Mouse (Mus musculus): ENCODE measurements at regions not wholly inside any gene's neighbourhood (a gene's known extent, or its start where the extent isn't known, plus 50 kb on each side); places are given as distances from the start of the nearest gene placed in this dataset.

- H3K79me2 ChIP-seq (ENCODE audit: control insufficient read depth, insufficient read depth, low read length, poor library complexity), result no peaks in the 10 kb centered on the region
- no peaks in the 10 kb centered on the region for H3K36me3 ChIP-seq (ENCODE audit: control insufficient read depth in 1 of 2, insufficient read depth in 2 of 2, low read length in 2 of 2)
- H3K9ac ChIP-seq (ENCODE audit: control insufficient read depth, low read depth, low read length, poor library complexity, severe bottlenecking), result no peak overlapping the region
- TF ChIP-seq MEF2A (IDR thresholded peaks at IDR 0.05; ENCODE audit: extremely low read depth, insufficient replicate concordance, low read depth, low read length, poor library complexity, severe bottlenecking) (no peak), UBTF (IDR thresholded peaks at IDR 0.05; ENCODE audit: borderline replicate concordance, insufficient read depth, low read depth, low read length) (no peak), RCOR1 (IDR thresholded peaks at IDR 0.05; ENCODE audit: low read depth, low read length) (no peak), KAT2A (conservative IDR thresholded peaks at IDR 0.05; ENCODE audit: low read depth, low read length) (no peak), CHD2 (IDR thresholded peaks at IDR 0.05; ENCODE audit: low read length) (no peak), ETS1 (IDR thresholded peaks at IDR 0.05; ENCODE audit: low read depth, low read length) (no peak), POLR2A (IDR thresholded peaks at IDR 0.05; ENCODE audit: control insufficient read depth in 1 of 2, insufficient read depth in 1 of 2, low read depth in 1 of 2, low read length in 2 of 2, poor library complexity in 1 of 2) (no peak), POLR2AphosphoS2 (IDR thresholded peaks at IDR 0.05; ENCODE audit: low read length) (no peak), TAL1 (IDR thresholded peaks at IDR 0.05; ENCODE audit: low read length) (no peak), ZNF384 (IDR thresholded peaks at IDR 0.05; ENCODE audit: low read depth, low read length) (no peak), NELFE (IDR thresholded peaks at IDR 0.05; ENCODE audit: low read depth, low read length) (no peak), ZKSCAN1 (IDR thresholded peaks at IDR 0.05; ENCODE audit: low read depth, low read length) (no peak), JUND (IDR thresholded peaks at IDR 0.05; ENCODE audit: low read depth, low read length) (no peak), RAD21 (IDR thresholded peaks at IDR 0.05; ENCODE audit: low read depth, low read length) (no peak), EP300 (IDR thresholded peaks at IDR 0.05; ENCODE audit: low read depth in 1 of 2, low read length in 2 of 2) (no peak), TCF12 (IDR thresholded peaks at IDR 0.05; ENCODE audit: low read depth, low read length) (no peak), MAX (IDR thresholded peaks at IDR 0.05; ENCODE audit: low read length) (no peak)
- no peak for DNase-seq (ENCODE audit: low read depth, low spot score)
- H3K4me3 ChIP-seq (ENCODE audit: control insufficient read depth in 1 of 2, insufficient read depth in 1 of 2, low read depth in 2 of 2, low read length in 2 of 2), result no peak overlapping the region
- H3K9me3 ChIP-seq (replicated peaks; ENCODE audit: insufficient read depth, low read length), result no peaks in the 10 kb centered on the region
- H3K27me3 ChIP-seq (ENCODE audit: control insufficient read depth in 1 of 2, insufficient read depth in 2 of 2, low read length in 2 of 2), result no peaks in the 10 kb centered on the region
- no peak overlapping the region for H3K27ac ChIP-seq (ENCODE audit: control insufficient read depth, low read depth, low read length)
- H3K4me1 ChIP-seq (ENCODE audit: control insufficient read depth in 1 of 2, insufficient read depth in 2 of 2, low read length in 2 of 2), result no peaks in the 10 kb centered on the region
These were observed 530.2 kb downstream of the Tmem38b start for GRCm38 (mm10) chr4:54356041-54356427.

DNA sequence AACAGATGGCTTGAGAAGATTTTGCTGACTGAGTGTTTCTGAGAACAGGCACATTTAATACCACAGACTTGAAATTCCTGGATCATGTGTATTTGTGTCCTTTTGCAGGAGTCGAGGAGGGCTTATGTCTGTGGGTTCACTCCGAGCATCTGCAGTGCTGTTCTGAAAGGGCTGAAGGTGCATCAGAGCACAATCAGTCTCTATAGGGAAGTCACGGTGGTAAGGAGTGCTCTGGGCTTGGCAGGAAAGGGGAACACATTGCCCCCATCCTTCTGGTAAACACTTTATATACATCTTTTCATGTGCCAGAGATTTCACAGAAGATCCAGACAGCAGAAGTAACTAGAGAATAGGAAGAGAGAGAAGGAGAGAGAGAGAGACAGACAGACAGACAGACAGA, 545.1 kb downstream of the Tmem38b start:
- TF ChIP-seq POLR2AphosphoS5 (IDR thresholded peaks at IDR 0.05; ENCODE audit: borderline replicate concordance, low read depth, low read length), result no peak
- no peak for TF ChIP-seq JUND (IDR thresholded peaks at IDR 0.05; ENCODE audit: low read depth, low read length)
- TF ChIP-seq ZNF384 (IDR thresholded peaks at IDR 0.05; ENCODE audit: low read depth, low read length), result no peak
- no peak for TF ChIP-seq ELF1 (IDR thresholded peaks at IDR 0.05; ENCODE audit: low read depth, low read length)
- no peak for TF ChIP-seq ETS1 (IDR thresholded peaks at IDR 0.05; ENCODE audit: low read depth, low read length)
- no peak for TF ChIP-seq USF2 (IDR thresholded peaks at IDR 0.05; ENCODE audit: borderline replicate concordance in 1 of 2, insufficient read depth in 1 of 2, low read depth in 1 of 2, low read length in 2 of 2)
- no peak for TF ChIP-seq MAX (IDR thresholded peaks at IDR 0.05; ENCODE audit: low read length)
- TF ChIP-seq MEF2A (IDR thresholded peaks at IDR 0.05; ENCODE audit: extremely low read depth, insufficient replicate concordance, low read depth, low read length, poor library complexity, severe bottlenecking), result no peak
- Histone ChIP-seq H3K4me3 (ENCODE audit: control insufficient read depth in 1 of 2, insufficient read depth in 1 of 2, low read depth in 2 of 2, low read length in 2 of 2) (no peak overlapping the region), H3K27me3 (ENCODE audit: control insufficient read depth in 1 of 2, insufficient read depth in 2 of 2, low read length in 2 of 2) (no peaks in the 10 kb centered on the region), H3K4me1 (ENCODE audit: control insufficient read depth in 1 of 2, insufficient read depth in 2 of 2, low read length in 2 of 2) (no peaks in the 10 kb centered on the region), H3K79me2 (ENCODE audit: control insufficient read depth, insufficient read depth, low read length, poor library complexity) (no peaks in the 10 kb centered on the region), H3K36me3 (ENCODE audit: control insufficient read depth in 1 of 2, insufficient read depth in 2 of 2, low read length in 2 of 2) (no peaks in the 10 kb centered on the region), H3K9me3 (replicated peaks; ENCODE audit: insufficient read depth, low read length) (no peaks in the 10 kb centered on the region), H3K27ac (ENCODE audit: control insufficient read depth, low read depth, low read length) (no peak overlapping the region), H3K9ac (ENCODE audit: control insufficient read depth, low read depth, low read length, poor library complexity, severe bottlenecking) (no peak overlapping the region)
- DNase-seq (ENCODE audit: low read depth, low spot score), result no peak
